Mouse (Mus musculus) midbrain, embryonic 15.5 days (tissue): Measurements from ENCODE around the gene Cep57l1. TPM values are rescaled to one million over a fixed set of nuclear protein-coding genes. Genes with fewer than 3 reads are reported as not detected.

ENCODE experiments used
- ATAC-seq: fragments of 200-750 bp; cut with Nextera tagmentation; replicated peaks from 2 replicates; pipeline ENCODE4 v1.8.0; 2017; ENCODE audit warnings: moderate TSS enrichment
- H3K27ac ChIP-seq: fragments of 300-500 bp; sonication (generic); 2 replicates; pipeline ENCODE4 v1.5.1; 2015; ENCODE audit warnings: mild to moderate bottlenecking, inconsistent platforms
- H3K27me3 ChIP-seq: fragments of 300-500 bp; sonication (generic); replicated peaks from 2 replicates; pipeline ENCODE4 v1.6.1; 2015; ENCODE audit warnings: inconsistent platforms
- H3K36me3 ChIP-seq: fragments of 300-500 bp; sonication (generic); replicated peaks from 2 replicates; pipeline ENCODE4 v1.6.1; 2015; ENCODE audit warnings: inconsistent platforms
- H3K4me1 ChIP-seq: fragments of 300-500 bp; sonication (generic); 2 replicates; pipeline ENCODE4 v1.6.1; 2015; ENCODE audit warnings: inconsistent platforms
- H3K4me2 ChIP-seq: fragments of 300-500 bp; sonication (generic); 2 replicates; pipeline ENCODE4 v1.6.1; 2015; ENCODE audit warnings: inconsistent platforms, mild to moderate bottlenecking, moderate library complexity
- H3K4me3 ChIP-seq: fragments of 300-500 bp; sonication (generic); 2 replicates; pipeline ENCODE4 v1.5.1; 2015; ENCODE audit warnings: mild to moderate bottlenecking, inconsistent platforms
- H3K9ac ChIP-seq: fragments of 300-500 bp; sonication (generic); 2 replicates; pipeline ENCODE4 v1.6.1; 2015; ENCODE audit warnings: mild to moderate bottlenecking, inconsistent platforms
- H3K9me3 ChIP-seq: fragments of 300-500 bp; sonication (generic); 2 replicates; pipeline ENCODE4 v1.6.1; 2016; ENCODE audit warnings: inconsistent platforms
- WGBS: fragments of 180-500 bp; shearing (Covaris S2); methylation state at CpG from one replicate; pipeline ENCODE4 v1.1.7; 2015; ENCODE audit warnings: mixed read lengths; 5-methylcytosine and 5-hydroxymethylcytosine counted together
- polyA plus RNA-seq: library from polyadenylated mRNA; unstranded; fragments of >200 nt; fragmentation: Nextera tagmentation; extraction: Ambion mirVana; gene quantifications from 2 replicates; pipeline ENCODE4 v1.2.1, GENCODE M21; 2015

Gene Cep57l1
- polyA plus RNA-seq, 1 experiment from 2014 or later, result 15.8 TPM

DNA sequence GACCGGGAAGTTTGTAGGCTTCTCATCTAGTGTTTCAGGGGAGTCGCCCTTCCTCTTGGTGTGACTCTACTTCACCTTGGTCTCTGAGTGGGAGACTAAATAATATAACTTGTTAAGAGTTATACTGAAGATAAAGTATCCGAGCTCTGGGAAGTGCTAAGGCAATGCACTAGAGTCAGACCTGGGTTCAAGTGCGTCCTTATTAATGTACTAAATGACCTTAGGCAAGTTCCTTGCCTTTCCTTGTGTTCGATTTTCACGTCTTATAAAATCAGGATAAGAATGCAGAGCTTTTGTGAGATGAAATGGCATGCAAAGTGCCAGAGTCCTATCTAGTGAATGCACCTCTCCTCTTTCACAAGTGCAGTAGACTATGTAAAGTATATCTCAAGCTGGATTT lies 2.9 kb upstream of the Cep57l1 start:
- Histone ChIP-seq H3K27me3 (no peaks in the 10 kb centered on the region), H3K36me3 (no peaks in the 10 kb centered on the region), H3K27ac (no peak overlapping the region), H3K9me3 (no peaks in the 10 kb centered on the region), H3K4me3 (peak overlapping the region; percentile 97), H3K9ac (no peak overlapping the region), H3K4me1 (peaks cover 40% of the 10 kb centered on the region), H3K4me2 (peak overlapping the region; percentile 80)
- ATAC-seq, result no peak
- WGBS, result 68% methylated on average over 6 of the region's 6 CpGs

DNA sequence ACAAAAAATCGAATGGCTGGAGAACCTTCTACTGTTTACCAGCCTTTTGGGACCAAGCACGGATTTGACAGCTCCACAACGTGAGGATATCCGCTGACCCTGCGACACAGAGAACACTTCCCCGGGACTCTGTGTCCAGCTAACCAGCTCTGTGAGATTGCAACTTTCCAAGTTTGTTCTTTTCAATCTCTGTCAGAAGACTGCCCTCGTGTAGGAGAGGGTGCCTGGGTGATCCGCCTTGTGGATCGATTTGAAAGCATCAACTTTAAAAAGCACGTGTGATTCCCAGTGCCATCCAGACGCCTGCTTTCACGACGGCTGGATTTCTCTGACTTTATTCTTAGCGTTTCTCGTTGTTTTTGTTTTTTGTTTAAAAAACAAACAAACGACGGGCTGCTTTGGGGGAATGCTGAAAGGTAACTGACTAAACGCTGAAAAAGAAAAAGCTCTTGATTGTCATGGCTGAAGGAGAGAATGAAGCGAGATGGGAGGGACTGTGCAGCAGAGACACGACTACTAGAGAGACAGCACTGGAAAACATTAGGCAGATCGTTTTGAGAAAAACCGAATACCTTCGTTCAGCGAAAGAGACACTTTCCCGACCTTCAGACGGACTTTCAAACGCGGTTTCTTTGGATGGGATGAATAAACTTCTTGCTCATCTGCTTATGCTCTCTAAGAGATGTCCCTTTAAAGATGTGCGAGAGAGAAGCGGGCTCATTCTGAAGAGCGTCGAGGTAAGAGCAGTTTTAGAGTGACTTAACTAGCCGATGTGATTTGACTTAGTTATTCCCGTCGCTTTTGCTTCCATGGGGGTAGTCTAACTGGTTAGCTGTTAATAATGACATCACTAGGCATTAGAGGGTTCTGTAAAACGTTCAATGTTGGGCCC lies 1.1 kb upstream of the Cep57l1 start:
- Histone ChIP-seq H3K4me2 (peak overlapping the region; percentile 80), H3K9me3 (no peaks in the 10 kb centered on the region), H3K4me3 (peak overlapping the region; percentile 97), H3K9ac (peak overlapping the region; percentile 92), H3K27ac (peak overlapping the region; percentile 97), H3K36me3 (no peaks in the 10 kb centered on the region), H3K4me1 (peaks cover 40% of the 10 kb centered on the region), H3K27me3 (no peaks in the 10 kb centered on the region)
- under 1% methylated on average over 36 of the region's 36 CpGs for WGBS
- ATAC-seq, result no peak; the same call in 1 of the 2 replicates

DNA sequence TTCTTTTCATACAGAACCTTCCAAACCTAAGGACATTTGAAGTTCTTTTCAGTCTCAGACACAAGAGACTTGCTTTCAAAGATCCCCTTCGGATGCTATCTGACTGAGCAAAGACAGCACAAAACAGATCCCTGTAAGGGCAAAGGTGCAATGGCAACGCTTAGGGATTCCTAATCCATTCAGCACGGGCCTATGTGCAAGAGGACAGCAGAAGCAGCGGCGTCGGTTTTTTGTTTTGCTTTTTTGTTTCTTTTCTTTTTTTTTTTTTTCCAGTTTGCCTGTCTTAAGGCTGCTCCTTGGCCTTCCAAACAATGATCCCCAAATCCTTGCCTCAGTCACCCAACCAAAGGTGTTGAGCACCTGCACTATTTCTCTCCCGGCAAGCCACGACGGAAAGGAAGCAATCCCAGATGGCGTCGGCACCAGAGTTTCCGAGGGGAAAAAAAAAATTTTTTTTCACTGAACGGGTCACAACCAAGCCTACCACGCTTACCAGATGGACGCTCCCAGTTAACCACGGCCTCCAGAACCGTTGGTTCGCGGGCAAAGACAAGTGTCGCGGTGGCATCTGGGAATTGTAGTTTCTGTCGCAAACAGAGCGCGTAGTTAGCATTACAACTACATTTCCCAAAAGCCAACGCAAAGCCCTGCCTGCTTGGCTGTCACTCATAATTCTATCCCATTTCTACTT lies 446 bp downstream of the Cep57l1 start:
- peaks cover 34% of the 10 kb centered on the region for H3K4me1 ChIP-seq
- no peaks in the 10 kb centered on the region for H3K9me3 ChIP-seq
- peak; percentile 91 for ATAC-seq
- peak overlapping the region; percentile 97 for H3K27ac ChIP-seq
- H3K27me3 ChIP-seq, result no peaks in the 10 kb centered on the region
- H3K4me3 ChIP-seq, result peak overlapping the region; percentile 97
- H3K4me2 ChIP-seq, result peak overlapping the region; percentile 80
- 1% methylated on average over 25 of the region's 25 CpGs for WGBS
- H3K36me3 ChIP-seq, result no peaks in the 10 kb centered on the region
- peak overlapping the region; percentile 92 for H3K9ac ChIP-seq

DNA sequence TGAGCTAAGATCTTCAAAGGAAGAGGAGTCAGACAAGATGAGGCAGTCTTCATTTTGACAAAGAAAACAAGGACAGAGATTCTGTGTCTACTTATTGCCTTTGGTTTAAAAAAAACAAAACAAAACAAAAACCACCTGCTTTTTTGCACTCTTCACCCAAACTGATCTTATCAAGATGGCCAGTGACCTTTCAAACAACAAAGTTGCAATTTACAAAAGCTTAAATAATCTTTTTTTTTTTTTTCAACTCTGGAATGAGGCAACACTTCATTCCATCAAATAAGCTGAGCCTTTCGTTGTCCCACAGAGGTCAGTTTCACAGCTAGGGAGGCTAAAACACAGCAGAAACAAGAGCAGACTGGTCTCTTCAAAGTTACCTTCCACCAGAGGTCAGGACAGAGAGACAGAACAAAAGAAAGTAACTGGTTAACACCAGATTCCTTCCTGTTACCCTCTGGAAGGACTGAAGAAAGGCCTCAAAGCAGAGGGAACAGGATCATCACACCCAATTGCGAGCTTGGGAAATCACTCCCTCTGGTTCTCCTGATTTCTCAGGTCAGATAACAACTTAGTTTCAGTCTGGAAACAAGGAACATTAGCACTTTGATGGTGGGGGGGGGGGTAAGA lies 3.8 kb downstream of the Cep57l1 start:
- Histone ChIP-seq H3K27me3 (no peaks in the 10 kb centered on the region), H3K4me3 (no peak overlapping the region), H3K9ac (no peak overlapping the region), H3K27ac (no peak overlapping the region), H3K9me3 (peaks cover 8% of the 10 kb centered on the region; the same call in 1 of the 2 replicates), H3K4me2 (no peak overlapping the region), H3K4me1 (peaks cover 3% of the 10 kb centered on the region), H3K36me3 (0 out of 2 replicates have a peak, but pooled peaks cover 14% of the 10 kb centered on the region)
- no peak for ATAC-seq
- WGBS, result 94% methylated on average over 2 of the region's 2 CpGs

DNA sequence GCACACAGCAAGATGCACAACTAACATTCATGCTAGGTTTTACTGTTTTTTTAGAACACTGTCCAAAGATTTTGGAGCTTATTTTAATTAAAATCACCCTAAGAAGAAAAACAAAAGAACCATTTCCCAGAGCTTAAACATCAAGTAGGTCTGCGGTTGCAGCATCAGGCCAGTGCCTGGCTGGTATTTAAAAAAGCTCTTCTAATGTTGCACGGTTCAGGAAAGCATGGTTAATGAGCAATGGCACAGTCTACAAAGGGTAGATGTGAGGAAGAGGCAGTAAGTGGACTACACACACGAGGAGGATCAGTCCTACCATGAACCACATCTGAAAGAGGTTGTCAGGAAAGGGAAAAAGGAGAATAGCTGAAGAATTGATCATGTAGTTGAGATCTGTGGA lies 5.0 kb downstream of the Cep57l1 start:
- Histone ChIP-seq H3K4me1 (peaks cover 3% of the 10 kb centered on the region), H3K4me3 (no peak overlapping the region), H3K27ac (no peak overlapping the region), H3K9me3 (peaks cover 8% of the 10 kb centered on the region), H3K36me3 (peaks cover 24% of the 10 kb centered on the region; the same call in 1 of the 2 replicates), H3K27me3 (no peaks in the 10 kb centered on the region), H3K9ac (no peak overlapping the region), H3K4me2 (no peak overlapping the region)
- ATAC-seq, result no peak
- 94% methylated on average over 3 of the region's 3 CpGs for WGBS

DNA sequence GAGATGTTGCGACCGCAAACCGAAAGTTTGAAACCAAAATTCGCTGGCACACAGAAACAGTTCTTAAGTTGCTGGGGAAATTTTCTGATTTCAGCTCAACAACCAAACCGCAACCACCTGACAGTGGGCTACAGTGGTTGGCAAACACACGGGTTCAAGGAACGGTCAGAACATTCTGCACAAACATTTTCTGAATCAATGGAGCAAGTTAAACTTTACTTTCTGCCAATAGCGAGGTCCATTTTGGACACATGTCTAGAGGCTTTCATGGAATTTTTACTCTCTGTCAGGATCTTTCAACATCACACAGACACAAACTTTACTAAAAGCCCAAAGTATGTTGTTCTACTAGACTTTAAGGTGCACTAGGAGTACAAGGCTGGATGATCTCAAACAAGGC lies 6.2 kb downstream of the Cep57l1 start:
- peaks cover 12% of the 10 kb centered on the region for H3K9me3 ChIP-seq
- H3K4me2 ChIP-seq, result no peak overlapping the region
- no peak overlapping the region for H3K4me3 ChIP-seq
- 99% methylated on average over 8 of the region's 8 CpGs for WGBS
- H3K27ac ChIP-seq, result no peak overlapping the region
- ATAC-seq, result no peak
- no peaks in the 10 kb centered on the region for H3K4me1 ChIP-seq
- H3K27me3 ChIP-seq, result no peaks in the 10 kb centered on the region
- no peak overlapping the region for H3K9ac ChIP-seq
- peaks cover 31% of the 10 kb centered on the region; the same call in 1 of the 2 replicates for H3K36me3 ChIP-seq

DNA sequence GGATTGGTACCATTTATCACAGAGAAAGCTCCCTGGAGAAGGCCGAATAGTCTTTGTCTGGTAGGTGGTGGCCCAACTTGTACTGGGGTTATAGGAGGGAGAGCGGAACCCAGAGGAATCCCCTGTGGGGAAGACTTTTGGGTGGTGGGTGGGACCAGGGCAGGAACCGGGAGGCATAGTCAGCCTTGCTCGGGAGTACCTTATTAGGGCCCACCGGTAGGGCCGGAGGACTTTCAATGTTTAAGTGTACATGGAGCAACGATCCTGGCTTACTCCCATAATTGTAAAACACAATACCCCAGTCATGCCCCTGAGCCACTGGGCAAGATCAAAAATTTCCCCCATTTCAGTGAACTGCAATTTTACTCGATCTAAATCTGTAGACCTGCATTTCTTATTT lies 12.4 kb downstream of the Cep57l1 start:
- H3K27ac ChIP-seq, result no peak overlapping the region
- WGBS, result 96% methylated on average over 8 of the region's 8 CpGs
- H3K4me3 ChIP-seq, result no peak overlapping the region
- H3K36me3 ChIP-seq, result peaks cover 43% of the 10 kb centered on the region; the same call in 1 of the 2 replicates
- H3K4me1 ChIP-seq, result no peaks in the 10 kb centered on the region
- no peak overlapping the region for H3K9ac ChIP-seq
- ATAC-seq, result no peak
- no peaks in the 10 kb centered on the region for H3K27me3 ChIP-seq
- peaks cover 4% of the 10 kb centered on the region; the same call in 1 of the 2 replicates for H3K9me3 ChIP-seq
- no peak overlapping the region for H3K4me2 ChIP-seq

DNA sequence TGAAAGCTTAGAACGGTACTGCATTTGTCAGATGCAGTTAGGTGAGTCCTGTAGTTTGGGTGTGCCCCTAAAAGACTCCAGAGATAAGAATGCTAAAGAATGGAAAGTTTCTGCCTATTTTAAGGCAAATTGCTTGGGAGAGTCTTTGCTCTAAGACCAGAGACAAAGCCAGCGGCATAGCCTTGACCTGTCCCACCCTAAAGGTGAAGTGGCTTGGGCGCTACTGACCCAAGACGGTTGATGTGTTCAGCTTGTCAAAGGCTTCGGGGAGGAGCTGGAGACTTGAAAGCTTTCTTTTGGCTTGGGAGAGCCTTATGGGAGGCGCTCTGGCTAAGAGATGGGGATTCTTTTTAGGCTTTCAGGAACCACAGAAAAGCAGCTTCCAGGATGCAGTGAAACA lies 17.3 kb downstream of the Cep57l1 start:
- Histone ChIP-seq H3K9ac (no peak overlapping the region), H3K27me3 (no peaks in the 10 kb centered on the region), H3K4me1 (no peaks in the 10 kb centered on the region), H3K27ac (no peak overlapping the region), H3K4me3 (no peak overlapping the region), H3K4me2 (no peak overlapping the region), H3K9me3 (no peaks in the 10 kb centered on the region), H3K36me3 (peaks cover 6% of the 10 kb centered on the region; the same call in 1 of the 2 replicates)
- WGBS, result 90% methylated on average over 6 of the region's 6 CpGs
- no peak for ATAC-seq

DNA sequence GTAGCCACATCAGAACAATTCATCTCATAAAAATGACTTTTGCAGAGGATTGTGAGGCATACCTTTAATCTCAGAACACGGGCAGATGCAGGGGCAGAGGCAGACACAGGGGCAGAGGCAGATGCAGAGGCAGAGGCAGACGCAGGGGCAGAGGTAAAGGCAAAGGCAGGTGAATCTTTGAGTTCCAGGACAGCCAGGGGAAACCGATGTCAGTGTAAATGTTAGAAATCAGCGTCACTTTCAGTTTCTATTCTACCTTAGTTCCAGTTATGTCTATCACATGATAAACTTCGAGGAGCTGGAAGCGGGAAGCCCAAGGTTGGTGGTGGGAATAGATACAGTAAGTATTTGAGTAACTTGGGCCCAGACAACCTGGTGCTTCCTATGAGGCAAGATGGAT lies 42.4 kb downstream of the Cep57l1 start:
- Histone ChIP-seq H3K4me3 (no peak overlapping the region), H3K4me1 (no peaks in the 10 kb centered on the region), H3K27me3 (no peaks in the 10 kb centered on the region), H3K36me3 (no peaks in the 10 kb centered on the region), H3K27ac (no peak overlapping the region), H3K9me3 (no peaks in the 10 kb centered on the region), H3K4me2 (no peak overlapping the region), H3K9ac (no peak overlapping the region)
- 91% methylated on average over 6 of the region's 6 CpGs for WGBS
- no peak for ATAC-seq

DNA sequence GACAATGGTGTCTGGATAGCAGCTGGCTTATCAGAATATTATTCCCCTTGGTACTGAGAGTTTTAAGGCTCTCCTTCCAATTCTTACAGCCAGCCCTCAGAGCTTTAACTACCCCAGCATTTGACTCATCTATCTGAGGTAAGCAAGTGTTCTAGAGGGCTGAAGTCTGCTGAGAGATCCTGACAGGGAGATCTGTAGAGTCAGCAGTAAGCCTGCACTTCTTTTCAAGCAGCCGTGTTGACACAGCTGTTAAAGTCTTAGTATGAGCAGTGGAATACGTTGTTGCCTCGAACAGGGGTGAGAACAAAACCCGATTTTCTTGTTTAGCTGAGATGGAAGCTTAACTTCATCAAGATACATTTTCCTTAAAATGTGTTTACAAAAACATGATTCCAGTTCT lies 43.4 kb downstream of the Cep57l1 start:
- Histone ChIP-seq H3K27ac (no peak overlapping the region), H3K27me3 (no peaks in the 10 kb centered on the region), H3K4me2 (no peak overlapping the region), H3K9ac (no peak overlapping the region), H3K36me3 (no peaks in the 10 kb centered on the region), H3K4me3 (no peak overlapping the region), H3K9me3 (no peaks in the 10 kb centered on the region), H3K4me1 (no peaks in the 10 kb centered on the region)
- WGBS, result 67% methylated on average over 4 of the region's 4 CpGs
- ATAC-seq, result no peak

DNA sequence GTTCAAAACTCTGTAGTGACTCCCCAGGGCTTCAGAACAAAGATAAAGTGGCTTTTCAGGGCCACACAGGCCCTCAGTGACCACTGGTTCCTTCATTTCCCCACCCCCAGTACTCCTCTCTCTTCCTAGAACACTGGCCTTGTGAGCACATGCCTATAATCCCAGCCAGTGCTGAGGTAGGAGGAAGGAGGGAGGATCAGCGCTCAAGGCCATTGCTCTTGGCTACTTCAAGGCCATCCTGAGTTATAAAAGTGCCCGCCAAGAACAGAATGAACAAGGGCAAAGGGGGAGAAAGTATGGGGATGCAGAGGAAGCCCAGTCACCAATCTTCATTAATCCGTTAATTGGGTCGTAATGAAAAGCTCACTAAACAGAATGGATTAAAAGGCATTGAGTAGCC lies 44.1 kb downstream of the Cep57l1 start:
- no peaks in the 10 kb centered on the region for H3K36me3 ChIP-seq
- H3K27ac ChIP-seq, result no peak overlapping the region
- no peak for ATAC-seq
- H3K9me3 ChIP-seq, result no peaks in the 10 kb centered on the region
- H3K9ac ChIP-seq, result no peak overlapping the region
- 96% methylated on average over 4 of the region's 4 CpGs for WGBS
- no peak overlapping the region for H3K4me2 ChIP-seq
- no peaks in the 10 kb centered on the region for H3K4me1 ChIP-seq
- H3K4me3 ChIP-seq, result no peak overlapping the region
- no peaks in the 10 kb centered on the region for H3K27me3 ChIP-seq

DNA sequence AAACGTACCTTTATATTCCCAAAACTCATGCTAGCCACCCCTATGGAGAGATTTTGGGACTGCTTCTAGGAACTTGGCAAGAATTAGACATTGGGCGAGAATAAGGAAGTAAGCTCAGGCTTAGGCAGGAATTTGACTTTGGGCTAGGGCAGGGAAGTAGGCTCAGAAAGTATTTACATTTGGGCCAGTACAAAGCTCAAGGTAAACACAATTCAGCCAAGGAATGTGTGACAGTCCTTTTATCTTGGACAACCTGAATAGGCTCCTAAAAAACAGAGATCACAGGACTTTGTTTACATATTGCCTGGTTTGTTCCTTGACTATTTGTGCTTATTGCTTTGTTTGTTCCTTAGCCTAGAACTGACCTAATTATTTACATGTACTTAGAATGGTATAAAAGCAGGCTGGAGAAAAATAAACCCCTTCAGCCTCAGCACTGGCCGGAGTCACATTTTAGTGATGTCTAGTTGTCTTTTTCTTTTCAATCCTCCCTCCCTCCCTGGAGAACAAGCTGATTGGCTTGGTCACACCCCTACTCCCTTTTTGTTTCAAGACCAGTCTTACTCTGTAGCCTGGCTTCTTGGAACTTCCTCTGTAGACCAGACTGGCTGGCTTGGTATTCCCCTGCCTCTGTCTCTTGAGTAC lies 45.8 kb downstream of the Cep57l1 start:
- Histone ChIP-seq H3K9me3 (no peaks in the 10 kb centered on the region), H3K4me3 (no peak overlapping the region), H3K27ac (no peak overlapping the region), H3K27me3 (no peaks in the 10 kb centered on the region), H3K4me1 (no peaks in the 10 kb centered on the region), H3K9ac (no peak overlapping the region), H3K4me2 (no peak overlapping the region), H3K36me3 (no peaks in the 10 kb centered on the region)
- 76% methylated on average over 3 of the region's 3 CpGs for WGBS
- no peak for ATAC-seq
